Mouse (Mus musculus) embryonic fibroblast, embryonic 13.5 days (primary cell): Measurements from ENCODE around the gene Dysf.

ENCODE experiments used
- CTCF ChIP-seq: IDR thresholded peaks from 2 replicates; pipeline ENCODE4 v1.5.1; 2011; ENCODE audit warnings: mild to moderate bottlenecking, control low read depth, low read length, moderate library complexity, borderline replicate concordance; ENCODE audit not compliant: insufficient read depth
- POLR2A ChIP-seq: IDR thresholded peaks from 2 replicates; pipeline ENCODE4 v1.6.1; 2011; ENCODE audit warnings: low read depth, mild to moderate bottlenecking, control low read depth, low read length, moderate library complexity

DNA sequence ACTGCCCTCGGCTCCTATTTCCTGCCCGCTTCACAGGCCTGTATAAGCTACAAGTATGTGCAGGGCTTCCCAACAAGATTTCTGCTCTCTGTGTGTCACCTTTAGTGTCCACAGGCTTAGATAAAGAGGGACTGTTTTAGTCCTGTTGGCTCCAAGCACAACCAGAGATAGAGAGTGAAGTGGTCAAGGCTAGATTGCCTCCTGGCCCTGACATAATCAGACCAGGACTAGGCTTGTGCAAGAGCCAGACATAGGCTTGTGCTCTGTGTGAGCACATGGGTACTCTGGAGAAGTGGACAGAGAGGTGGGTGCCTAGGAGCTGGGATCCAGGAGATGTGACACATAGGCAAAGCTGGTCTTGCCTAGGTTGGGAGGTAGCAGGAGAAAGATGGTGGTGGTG lies 146.1 kb downstream of the Dysf start:
- TF ChIP-seq POLR2A (no peak), CTCF (no peak)
